Mouse (Mus musculus) testis, postnatal 10 days (tissue): ENCODE results near the gene Oas1e.

ENCODE experiments used
- DNase-seq: peaks from one replicate; pipeline ENCODE4 v3.0.0; 2021; ENCODE audit warnings: low spot score

Oas1e gene

GRCm38 (mm10) chr5:120776801-120777200, 18.5 kb downstream of the Oas1e start:
- no peak for DNase-seq

DNA sequence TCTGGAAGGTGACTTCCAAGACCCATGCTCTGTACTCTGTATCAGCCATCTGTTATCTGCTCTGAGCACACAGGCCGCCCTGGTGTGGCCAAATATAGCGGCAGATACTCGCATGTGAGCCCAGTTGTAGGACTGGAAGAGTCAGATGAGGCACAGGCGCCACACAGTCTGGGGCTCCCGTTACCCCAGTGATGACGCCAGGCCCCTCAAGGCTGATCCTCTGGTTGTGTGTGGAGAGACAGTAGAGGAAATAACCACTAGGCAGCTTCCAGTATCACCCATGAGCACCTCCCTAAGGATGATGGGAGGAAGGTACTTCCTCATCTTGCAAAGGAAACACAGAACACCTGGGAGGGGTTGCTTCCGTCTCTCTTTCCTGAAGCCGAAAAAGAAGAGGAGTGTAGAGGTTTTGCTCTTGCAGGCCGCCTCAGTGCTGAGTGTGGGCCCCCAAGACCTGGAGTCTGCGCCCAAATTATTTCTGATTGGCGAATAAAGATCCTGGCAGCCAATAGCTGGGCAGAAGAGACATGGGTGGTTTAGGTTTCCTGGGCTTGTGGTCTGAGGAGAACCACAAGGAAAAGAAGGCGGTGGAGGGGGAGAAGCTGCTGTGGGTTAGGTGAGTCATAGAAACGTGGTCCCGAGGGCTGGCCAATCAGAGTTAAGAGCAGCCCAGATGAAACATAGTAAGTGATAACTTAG, 19.9 kb downstream of the Oas1e start:
- DNase-seq = no peak

GRCm38 (mm10) chr5:120769396-120769795, 25.9 kb downstream of the Oas1e start:
- no peak for DNase-seq

- DNase-seq = no peak
Measured at GRCm38 (mm10) chr5:120765010-120765409, 30.3 kb downstream of the Oas1e start.

DNA sequence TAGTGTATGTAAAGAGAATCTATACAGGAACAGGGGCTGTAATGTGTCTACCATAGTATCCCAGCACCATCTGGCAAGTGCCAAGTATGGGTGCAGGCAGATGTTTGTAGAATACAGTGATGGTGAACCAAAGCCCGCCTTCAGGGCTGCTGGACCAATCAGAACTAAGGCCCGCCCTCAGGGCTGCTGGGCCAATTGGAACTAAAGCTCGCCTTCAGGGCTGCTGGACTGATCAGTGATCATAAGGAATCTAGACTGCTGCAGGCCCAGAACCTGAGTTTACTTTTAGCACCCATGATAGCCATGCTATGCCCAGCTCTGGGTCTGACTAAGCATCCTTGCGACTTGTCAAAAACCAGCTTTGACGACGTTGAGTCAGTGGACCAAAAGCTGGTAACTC, 33.4 kb downstream of the Oas1e start:
- peak; percentile 66 for DNase-seq

- no peak for DNase-seq
Measured at GRCm38 (mm10) chr5:120754215-120754614, 41.1 kb downstream of the Oas1e start.

- no peak for DNase-seq
Measured at GRCm38 (mm10) chr5:120752786-120753185, 42.5 kb downstream of the Oas1e start.

DNA sequence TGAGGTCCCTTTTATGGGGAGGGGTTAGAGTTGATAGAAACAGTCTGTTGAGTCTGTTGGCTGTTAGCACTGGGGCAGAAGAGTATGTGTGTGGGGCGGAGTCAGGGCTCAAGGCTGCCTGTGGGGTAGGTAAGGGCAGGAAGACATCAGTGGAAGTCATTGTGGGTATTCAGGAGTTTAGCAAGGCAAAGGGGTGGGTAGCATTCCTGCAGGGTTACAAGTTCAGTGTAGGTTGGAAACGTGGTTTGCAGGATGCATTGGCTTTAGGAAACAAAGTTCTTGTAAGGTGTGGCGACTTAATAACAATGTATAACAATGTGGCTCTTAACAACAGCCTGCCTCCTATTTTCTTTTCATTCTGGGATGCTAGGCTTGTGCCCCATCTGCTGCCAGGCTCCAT, 44.1 kb downstream of the Oas1e start:
- DNase-seq = no peak

GRCm38 (mm10) chr5:120749688-120750087, 45.6 kb downstream of the Oas1e start, which contains the start of gene Oas2:
Gene Oas2, minus strand, starts transcription at chr5:120749853.
- DNase-seq = no peak

DNA sequence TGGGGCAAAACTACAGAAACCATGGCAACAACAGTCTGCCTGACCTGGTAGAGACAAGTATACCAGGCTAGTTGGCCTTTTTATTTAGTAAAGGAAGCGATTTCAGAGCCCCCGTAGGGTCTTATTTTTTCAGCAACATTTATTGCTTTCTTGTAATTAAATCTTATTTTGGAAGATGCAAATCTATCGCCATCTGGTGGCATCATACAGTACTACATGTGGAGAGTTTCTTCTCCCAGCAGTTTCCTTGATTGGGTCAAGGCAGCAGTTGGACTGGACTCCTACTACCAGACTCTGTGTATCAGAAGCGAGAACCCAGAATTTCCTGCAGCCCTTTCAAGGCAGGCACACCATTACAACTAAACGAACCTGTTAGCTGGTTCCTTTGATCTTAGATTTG, 48.9 kb downstream of the Oas1e start:
- peak; percentile 77 for DNase-seq

DNA sequence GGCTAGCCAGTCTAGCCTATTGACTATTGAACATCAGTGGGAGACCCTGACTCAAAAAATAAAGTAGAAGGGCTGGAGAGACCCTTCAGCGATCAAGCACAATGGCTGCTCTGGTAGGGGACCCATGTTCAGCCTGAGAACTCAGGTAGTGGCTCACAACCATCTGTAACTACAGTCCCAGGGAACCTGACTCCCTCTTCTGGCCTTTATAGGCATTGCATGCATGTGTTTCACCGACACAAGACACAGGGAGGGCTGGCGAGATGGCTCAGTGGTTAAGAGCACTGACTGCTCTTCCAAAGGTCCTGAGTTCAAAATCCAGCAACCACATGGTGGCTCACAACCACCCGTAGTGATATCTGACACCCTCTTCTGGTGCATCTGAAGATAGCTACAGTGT, 53.2 kb downstream of the Oas1e start:
- DNase-seq = no peak
